Mouse (Mus musculus) megakaryocyte-erythroid progenitor cell, adult 5-6 weeks (primary cell): Measurements from ENCODE around the gene Kctd21. TPM values are rescaled to one million over a fixed set of nuclear protein-coding genes. Genes with fewer than 3 reads are reported as not detected.

Experiments
- ATAC-seq: replicated peaks from 2 replicates; pipeline ENCODE4 v1.8.0; 2016; ENCODE audit warnings: mild to moderate bottlenecking, inconsistent platforms; ENCODE audit not compliant: severe bottlenecking, poor library complexity, low FRiP score, low TSS enrichment
- total RNA-seq, 2 experiments: library from RNA; stranded (forward) in 1 of 2; stranded (reverse) in 1 of 2; fragments of 200-1000, 215-1000 nt in 1 of 2; fragments of >200 nt in 1 of 2; fragmentation: Nextera tagmentation in 1 of 2; gene quantifications; 2 replicates each; pipeline ENCODE4 v1.2.3; 2014 to 2017

Kctd21 gene
- total RNA-seq, 2 experiments from 2014 or later, result 1.6 to 1.7 TPM

DNA sequence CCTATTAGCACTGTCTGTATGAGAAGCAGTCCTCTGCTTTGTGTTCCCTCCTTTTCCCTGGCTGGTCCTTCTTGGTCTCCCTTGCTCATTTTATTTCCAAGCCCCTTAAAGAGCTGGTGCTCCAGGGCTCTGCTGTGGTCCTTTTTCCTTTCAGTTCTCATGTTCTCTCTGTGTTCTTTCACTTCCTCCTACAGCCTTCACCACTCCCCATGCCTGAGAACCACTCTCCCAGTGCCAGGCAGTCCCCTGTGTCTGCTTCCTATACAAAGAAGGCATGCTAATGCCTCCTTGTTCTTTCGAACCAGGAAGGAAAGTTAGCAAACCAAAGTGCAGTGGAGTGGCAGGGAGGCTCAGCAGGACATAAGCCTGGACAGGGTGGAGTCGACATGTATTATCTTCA, 43.8 kb downstream of the Kctd21 start:
- no peak for ATAC-seq

DNA sequence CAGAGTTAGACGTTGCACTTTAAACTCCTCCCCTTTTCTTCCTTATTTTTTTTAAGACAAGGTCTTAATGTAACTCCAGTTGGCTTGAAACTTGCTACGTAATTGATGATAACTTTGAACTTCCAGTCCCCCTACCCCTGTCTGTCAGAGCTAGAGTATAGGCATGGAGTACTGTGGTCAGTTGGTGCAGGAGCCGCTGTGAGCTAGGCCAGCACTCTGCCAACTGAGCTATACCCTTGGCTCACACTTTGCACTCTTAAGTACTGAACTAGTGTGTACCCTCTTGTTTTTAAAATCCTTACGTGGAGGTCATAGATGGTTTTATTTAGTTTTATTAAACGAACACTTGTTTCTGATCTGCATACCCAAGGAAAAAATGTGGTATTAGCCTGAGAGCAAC, 47.2 kb downstream of the Kctd21 start:
- ATAC-seq, result no peak

DNA sequence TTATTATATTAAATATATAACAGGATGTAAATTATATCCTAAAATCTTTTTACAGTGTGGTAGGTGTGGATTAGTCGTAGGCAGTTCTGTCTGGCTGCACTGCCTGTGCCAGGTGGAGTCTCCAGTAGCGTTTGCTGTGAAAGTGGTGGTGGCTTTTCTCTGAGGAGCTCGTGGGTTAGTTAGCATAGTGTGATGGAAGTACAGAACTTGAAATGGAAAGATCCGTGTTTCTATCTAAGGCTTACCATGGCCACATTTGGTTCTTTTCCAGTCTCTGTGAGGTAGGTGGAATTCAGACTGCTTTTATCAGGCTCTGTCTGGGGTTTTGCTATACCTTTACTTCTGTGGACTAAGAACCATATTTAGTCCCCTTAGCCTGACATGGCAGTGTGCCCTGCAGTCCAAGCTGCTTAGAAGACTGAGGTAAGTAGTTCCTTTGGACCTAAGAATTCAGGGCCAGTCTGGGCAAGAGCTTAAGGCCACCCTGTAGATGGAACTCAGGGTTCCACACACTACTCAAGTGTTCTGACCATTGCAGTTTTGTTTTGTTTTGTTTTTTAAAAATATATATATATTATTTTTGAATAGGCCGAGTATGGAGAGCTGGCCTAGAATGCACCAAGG, 48.5 kb downstream of the Kctd21 start:
- no peak for ATAC-seq

DNA sequence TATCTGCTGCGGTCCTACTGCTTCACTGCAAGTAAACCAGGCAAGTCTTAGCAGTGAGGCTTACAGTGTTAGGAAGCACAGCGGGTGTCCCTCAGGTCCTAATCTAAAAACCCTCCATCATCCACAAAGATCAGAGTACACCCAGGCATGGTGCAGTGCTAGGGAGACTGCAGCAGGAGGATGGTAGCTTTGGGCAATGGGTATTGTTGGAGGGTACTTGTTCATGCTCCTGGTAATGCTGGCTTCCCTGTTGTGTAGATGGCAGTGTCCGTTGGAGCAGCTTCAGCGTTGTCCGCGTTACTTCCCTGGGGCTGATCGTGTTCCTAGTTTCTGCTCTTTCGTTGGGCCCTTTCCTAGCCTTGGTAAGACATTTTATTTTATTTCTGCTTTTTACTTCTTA, 50.5 kb downstream of the Kctd21 start:
- ATAC-seq, result no peak

DNA sequence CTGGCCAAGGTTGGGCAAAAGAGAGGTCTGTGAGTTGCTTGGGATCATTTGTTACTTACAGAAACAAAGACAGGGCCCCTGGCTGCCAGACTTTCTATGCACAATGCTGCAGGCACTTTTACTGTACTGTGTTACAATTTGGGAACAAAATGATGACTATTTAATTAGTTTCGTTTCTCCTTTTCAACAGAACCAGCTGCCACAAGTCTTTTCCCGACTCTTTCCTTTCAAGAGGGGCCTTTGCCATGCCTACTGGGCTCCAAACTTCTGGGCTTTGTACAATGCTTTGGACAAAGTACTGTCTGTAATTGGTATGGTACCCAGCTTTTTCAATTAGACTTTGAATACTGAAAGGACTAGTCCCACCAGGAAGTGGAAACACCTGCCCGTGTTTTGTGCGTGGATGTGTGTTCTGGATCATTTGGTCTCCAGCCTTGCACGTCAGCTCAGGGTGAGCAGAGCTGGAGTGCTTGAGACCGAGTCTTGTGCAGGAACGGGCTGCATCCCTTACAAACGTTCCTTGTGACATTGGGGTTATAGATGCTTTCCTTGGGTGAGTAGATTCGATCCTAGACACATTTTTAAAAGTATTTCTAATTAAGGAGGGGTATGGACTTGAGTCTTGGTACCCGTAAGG, 51.5 kb downstream of the Kctd21 start:
- no peak for ATAC-seq

DNA sequence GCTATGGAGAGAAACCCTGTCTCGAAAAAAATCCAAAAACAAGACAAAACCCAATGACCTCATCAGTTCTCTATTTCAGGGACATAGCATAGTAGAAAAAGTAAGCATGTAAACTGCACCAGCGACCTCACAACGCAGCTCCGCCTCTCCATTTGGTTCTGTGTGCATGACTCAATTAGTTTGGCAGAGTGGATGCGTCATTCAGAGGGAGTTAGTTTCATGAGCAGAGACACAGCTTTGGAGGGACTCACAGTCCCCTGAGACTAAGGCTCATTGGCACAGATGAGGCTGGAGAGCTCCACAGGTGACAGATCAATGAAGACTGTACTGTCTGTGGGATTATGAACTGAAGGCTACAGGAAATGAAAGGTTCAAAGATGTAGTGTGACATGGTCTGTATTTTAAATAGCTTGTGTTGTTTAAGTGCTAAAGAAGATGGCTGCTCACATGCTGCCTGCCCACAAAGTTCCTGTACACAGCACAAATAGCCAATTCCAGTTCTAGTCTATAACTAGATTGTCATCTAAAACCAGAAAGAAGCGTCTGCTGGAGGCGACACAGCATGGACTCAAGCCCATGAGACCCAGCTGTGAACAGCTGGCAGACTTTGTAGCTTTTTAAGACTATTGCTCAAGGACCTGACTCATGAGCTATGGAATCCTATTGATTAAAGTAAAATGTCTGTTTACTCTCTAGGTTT, 54.1 kb downstream of the Kctd21 start:
- ATAC-seq, result no peak

DNA sequence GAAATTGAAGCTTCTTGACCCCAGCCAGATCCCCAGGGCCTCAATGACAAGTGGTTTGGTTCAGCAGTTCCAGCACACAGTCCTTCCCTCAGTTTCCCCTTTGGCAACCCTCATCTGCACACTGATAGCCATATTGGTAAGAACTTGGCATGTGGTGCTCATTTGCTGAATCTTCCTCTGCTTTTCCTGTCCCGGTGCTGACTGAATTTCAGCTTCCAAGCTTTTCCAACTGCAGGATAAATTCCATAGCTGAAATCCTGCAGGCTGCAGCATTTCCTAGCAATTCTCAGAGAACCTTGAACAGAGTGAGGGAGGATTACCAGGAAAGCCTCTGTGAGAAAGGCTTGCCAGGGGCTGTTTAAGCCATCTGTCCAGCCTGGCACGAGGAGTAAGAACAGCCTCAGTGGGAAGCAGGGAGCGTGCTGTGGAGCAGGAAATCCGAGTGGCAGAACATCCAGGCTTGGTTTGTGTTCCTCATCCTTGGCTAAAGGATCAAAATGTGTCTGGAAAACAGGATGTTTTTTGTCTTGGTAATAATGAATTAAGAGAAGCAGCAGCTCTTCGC, 54.8 kb downstream of the Kctd21 start:
- no peak for ATAC-seq

DNA sequence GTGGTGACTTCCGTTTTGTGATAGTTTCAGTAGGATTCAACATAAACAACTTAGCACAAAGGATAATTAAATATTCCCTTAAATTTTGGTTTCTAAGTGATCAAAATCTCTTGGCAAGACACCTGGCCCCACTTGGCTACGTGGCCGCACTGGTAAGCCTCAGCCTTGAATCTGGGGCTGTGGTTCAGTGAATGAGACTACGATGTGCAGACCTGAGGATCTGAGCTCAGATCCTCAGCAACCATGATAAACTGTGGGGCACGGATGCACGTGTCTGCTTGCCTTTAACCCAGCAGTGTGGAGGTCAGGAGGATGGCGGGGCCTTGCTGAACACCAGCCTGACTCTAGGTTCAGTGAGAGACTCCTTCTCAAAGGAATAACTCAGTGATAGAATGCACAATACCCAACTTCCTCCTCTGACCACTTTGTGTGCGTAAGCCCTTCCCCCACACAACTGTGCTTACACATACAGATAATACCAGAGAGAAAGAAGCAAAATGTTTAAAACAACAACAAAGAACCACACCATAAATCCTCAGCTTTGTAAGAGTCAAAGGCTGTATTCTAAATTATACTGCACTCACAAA, 55.5 kb downstream of the Kctd21 start:
- no peak for ATAC-seq

DNA sequence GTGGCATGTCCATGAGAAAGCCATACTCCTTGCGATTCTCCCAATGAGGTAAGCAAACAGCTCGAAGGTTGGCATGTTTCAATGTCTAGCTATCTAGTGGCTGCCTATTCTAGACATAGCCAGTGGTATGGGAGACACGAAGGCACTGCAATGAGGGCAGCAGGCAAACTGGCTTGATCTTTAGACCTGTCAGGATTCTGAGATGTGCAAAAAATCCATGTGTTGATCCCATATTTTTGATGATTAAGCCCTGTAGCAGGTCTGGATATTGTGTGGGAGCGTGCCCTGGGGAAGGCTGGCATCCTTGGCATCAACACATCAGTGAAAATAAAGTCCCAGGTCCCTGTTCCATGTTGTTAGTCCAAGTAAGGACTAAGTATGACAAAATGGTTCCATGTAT, 56.4 kb downstream of the Kctd21 start:
- no peak for ATAC-seq

DNA sequence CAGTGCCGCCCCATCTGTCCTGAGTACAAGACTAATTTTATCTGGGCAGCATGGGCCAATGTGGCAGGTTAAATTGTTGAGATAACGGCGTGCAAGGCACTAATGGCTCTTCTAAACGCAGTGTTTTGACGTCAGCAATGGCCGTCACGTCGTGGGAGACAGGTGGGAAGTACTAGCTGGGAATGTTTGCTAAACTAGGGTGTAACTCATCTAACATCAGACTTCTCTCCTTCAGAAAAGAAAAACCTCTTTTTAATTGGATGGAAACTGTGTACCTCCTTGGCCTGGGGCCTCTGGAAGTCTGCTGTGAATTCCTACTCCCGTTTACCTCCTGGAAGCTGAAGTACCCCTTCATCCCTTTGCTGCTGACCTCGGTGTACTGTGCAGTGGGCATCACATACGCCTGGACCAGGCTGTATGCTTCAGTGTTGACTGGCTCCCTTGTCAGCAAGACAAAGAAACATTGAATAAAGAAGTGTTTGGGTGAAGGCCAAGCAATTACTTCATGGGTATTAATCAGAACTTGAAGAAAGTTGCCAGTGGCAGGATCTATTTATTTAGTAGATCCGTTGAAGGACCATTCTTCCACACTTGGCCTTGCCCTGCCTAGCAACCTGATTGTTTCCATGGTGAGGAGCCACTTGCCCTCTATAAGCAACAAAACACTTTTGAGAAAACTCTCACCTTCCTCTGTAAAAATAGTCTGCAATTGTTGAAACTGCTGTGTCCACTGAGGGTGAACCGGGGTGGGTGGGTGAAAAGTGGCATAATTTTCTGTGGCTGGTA, 59.4 kb downstream of the Kctd21 start:
- no peak for ATAC-seq

DNA sequence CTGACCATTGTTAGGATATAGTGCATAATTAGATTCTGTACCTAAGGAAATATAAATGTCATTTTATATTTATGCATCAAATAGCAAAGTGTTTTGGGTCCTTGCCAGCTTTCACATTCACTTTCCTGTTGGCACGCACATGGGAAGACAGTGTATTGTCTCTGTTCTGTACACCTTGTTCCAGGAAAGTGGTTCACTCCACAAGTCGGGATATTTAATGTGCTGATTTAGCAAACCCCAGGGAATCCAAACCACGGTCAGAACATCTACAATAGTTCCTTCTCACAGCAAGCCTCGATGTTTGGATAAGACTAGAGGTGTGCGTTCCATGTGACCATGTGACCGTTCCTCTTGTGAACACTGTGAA, 59.9 kb downstream of the Kctd21 start:
- ATAC-seq, result no peak

DNA sequence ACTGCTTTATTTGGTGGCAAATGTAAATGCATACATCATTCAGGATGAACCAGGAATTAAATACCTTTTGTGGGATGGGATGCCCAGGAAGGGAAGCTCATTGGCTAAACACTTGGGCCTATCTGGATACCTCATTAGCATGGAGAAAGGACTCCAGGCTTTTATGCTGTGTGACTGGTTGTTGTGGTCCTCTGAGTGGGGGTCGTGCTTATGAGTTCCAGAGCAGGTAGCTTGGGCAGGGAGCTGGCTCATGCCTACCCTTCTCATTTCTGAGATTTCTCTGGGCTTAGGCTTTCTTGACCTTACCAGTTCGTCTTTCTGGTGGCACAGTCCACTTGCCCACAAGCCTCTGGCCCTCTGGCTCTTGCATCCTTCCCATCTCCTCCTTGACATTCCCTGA, 62.2 kb downstream of the Kctd21 start:
- no peak for ATAC-seq

DNA sequence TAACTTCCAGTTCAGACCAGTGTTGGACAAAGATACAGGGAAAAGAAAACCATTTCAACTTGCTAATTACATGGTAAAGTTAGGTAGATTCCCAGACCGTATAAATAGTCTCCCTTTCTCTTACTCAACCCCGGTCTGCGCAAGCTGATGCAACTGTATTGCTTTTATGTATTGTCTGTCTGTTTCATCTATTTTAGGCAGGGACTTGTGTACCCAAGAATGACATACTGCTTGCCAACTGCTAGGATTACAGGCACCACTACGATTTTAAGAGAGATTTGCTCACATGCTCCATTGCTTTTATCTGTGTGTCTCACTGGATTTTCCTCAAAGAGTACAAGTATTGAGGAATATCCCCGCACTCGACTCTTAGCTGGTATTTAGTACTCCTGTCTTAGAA, 66.8 kb downstream of the Kctd21 start:
- no peak for ATAC-seq

Other genes with a start within 250 kb of the Kctd21 start
- 0.44 and 2.9 TPM in 2 replicates for gene Usp35, start 307 bp upstream of the Kctd21 start, total RNA-seq (2014; fragmentation: Nextera tagmentation)
- not detected in 2 replicates for gene Usp35, start 307 bp upstream of the Kctd21 start, total RNA-seq (2017)
- 67.6 and 71.5 TPM in 2 replicates for gene Alg8, start 39.3 kb downstream of the Kctd21 start, total RNA-seq (2014; fragmentation: Nextera tagmentation)
- gene Alg8, start 39.3 kb downstream of the Kctd21 start, total RNA-seq (2017), result 35.9 and 46.3 TPM in 2 replicates
- 188 and 266 TPM in 2 replicates for gene Ndufc2, start 67.7 kb downstream of the Kctd21 start, total RNA-seq (2014; fragmentation: Nextera tagmentation)
- gene Ndufc2, start 67.7 kb downstream of the Kctd21 start, total RNA-seq (2017), result 369 and 388 TPM in 2 replicates
- gene Thrsp, start 85.4 kb downstream of the Kctd21 start, total RNA-seq (2014; fragmentation: Nextera tagmentation), result not detected in 2 replicates
- gene Thrsp, start 85.4 kb downstream of the Kctd21 start, total RNA-seq (2017), result not detected in 2 replicates
- 8.5 and 10.1 TPM in 2 replicates for gene Kctd14, start 119.0 kb downstream of the Kctd21 start, total RNA-seq (2014; fragmentation: Nextera tagmentation)
- gene Kctd14, start 119.0 kb downstream of the Kctd21 start, total RNA-seq (2017), result 2.8 and 4.4 TPM in 2 replicates
- gene Ints4, start 148.6 kb downstream of the Kctd21 start, total RNA-seq (2014; fragmentation: Nextera tagmentation), result 42.6 and 71.6 TPM in 2 replicates
- gene Ints4, start 148.6 kb downstream of the Kctd21 start, total RNA-seq (2017), result 51.3 and 74.9 TPM in 2 replicates
- gene Aamdc, start 247.2 kb downstream of the Kctd21 start, total RNA-seq (2014; fragmentation: Nextera tagmentation), result 10.9 and 15.9 TPM in 2 replicates
- gene Aamdc, start 247.2 kb downstream of the Kctd21 start, total RNA-seq (2017), result 36.3 and 43.2 TPM in 2 replicates
- gene Rsf1, start 247.6 kb downstream of the Kctd21 start, total RNA-seq (2014; fragmentation: Nextera tagmentation), result 21.4 and 24.5 TPM in 2 replicates
- gene Rsf1, start 247.6 kb downstream of the Kctd21 start, total RNA-seq (2017), result 25.9 and 50.3 TPM in 2 replicates